Mouse (Mus musculus) CD4-positive helper T cell, adult 2 months (primary cell): Measurements from ENCODE around the gene F12.
"Not testable (repeated sequence)": the region's sequence is repeated elsewhere in the genome, so short reads cannot be mapped to it uniquely, and the experiment has no call there.

Source experiments
- DNase-seq: peaks from one replicate; pipeline ENCODE4 v3.0.0-alpha.2; 2012; ENCODE audit warnings: low read depth, missing footprints, low spot score

F12 gene

GRCm38 (mm10) chr13:55449679-55450441, 23.3 kb upstream of the F12 start:
- DNase-seq: peak; percentile 73

- peak; percentile 43 for DNase-seq
These were observed 22.6 kb upstream of the F12 start for GRCm38 (mm10) chr13:55449205-55449604.

GRCm38 (mm10) chr13:55448131-55448530, 21.5 kb upstream of the F12 start:
- DNase-seq: peak; percentile 36

GRCm38 (mm10) chr13:55447543-55447943, 20.9 kb upstream of the F12 start:
- DNase-seq: peak; percentile 79

- peak; percentile 29 for DNase-seq
These were observed 20.0 kb upstream of the F12 start for GRCm38 (mm10) chr13:55446483-55447105.

GRCm38 (mm10) chr13:55445361-55446091, 18.9 kb upstream of the F12 start:
- peak; percentile 68 for DNase-seq

GRCm38 (mm10) chr13:55444937-55445315, 18.3 kb upstream of the F12 start, which contains the start of gene Grk6:
Gene Grk6 (plus strand): TSS chr13:55445072.
- peak; percentile 100 for DNase-seq

GRCm38 (mm10) chr13:55444286-55444936, 17.8 kb upstream of the F12 start:
- DNase-seq: peak; percentile 93

- DNase-seq: peak; percentile 91
These were observed 17.2 kb upstream of the F12 start for GRCm38 (mm10) chr13:55443799-55444285.

GRCm38 (mm10) chr13:55437111-55437629, 10.6 kb upstream of the F12 start:
- DNase-seq: not testable (repeated sequence)

GRCm38 (mm10) chr13:55431889-55432685, 5.5 kb upstream of the F12 start:
- peak; percentile 89 for DNase-seq

- DNase-seq: no peak
These were observed 4.0 kb upstream of the F12 start for GRCm38 (mm10) chr13:55430566-55430965.

- DNase-seq: no peak
These were observed 2.8 kb upstream of the F12 start for GRCm38 (mm10) chr13:55429226-55429888.

- peak; percentile 83 for DNase-seq
These were observed 5.4 kb downstream of the F12 start for GRCm38 (mm10) chr13:55420933-55421800.

- peak; percentile 35 for DNase-seq
These were observed 6.3 kb downstream of the F12 start for GRCm38 (mm10) chr13:55420018-55420932.

GRCm38 (mm10) chr13:55419142-55419541, 7.5 kb downstream of the F12 start:
- DNase-seq: no peak

- peak; percentile 87 for DNase-seq
These were observed 8.6 kb downstream of the F12 start for GRCm38 (mm10) chr13:55418004-55418403.
